Mouse (Mus musculus): ENCODE results near the gene Odf4. TPM values are rescaled to one million over a fixed set of nuclear protein-coding genes. Genes with fewer than 3 reads are reported as not detected.

Odf4 gene
- total RNA-seq (2023) = not detected in 4 replicates

GRCm38 (mm10) chr11:68926981-68927380 is at the start of gene Odf4:
Gene Odf4 (minus strand): TSS chr11:68927081.

DNA sequence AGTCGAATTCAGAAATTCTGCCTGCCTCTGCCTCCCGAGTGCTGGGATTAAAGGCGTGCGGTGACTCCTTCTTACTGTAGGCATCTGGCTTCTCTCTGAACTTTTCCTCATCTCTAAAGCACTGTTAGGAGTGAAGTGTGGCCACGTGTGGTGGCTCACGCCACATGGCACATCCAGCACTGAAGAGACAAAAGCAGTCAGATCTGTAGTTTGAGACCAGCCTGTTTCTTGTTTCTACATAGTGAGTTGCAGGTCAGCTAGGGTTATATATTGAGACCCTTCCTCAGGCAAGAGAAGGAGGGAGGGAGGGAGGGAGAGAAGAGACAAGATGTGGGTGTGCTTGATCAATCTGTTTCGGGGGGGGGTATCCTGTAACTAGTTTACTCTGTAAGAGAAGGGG is 48.2 kb upstream of the Odf4 start, which contains the start of gene Rangrf:
Gene Rangrf, minus strand, starts transcription at position 101 of the 400 bp plus-strand sequence.

GRCm38 (mm10) chr11:68967337-68968282 is 40.7 kb upstream of the Odf4 start, which contains the start of gene Slc25a35:
Gene Slc25a35 (plus strand): TSS chr11:68968131.

DNA sequence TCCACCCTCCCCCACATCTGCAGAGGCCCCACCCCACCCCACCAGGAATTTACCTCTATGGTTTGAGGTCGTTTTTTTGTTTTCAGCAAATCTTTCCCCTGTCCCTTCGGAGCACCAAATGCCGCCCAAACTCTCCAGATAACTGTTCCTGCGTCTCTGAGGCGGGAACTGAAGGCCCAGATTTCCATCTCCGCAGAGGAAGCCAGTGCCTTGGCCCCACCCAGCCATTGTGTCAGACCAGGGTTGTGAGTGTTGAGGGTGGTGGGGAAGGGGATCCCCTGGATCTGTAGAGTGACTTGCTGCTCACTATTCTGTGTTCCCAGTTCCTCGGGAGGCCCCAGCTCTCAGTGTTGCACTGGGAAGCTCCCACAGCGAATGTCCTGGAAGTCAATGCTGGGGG is 30.4 kb upstream of the Odf4 start, which contains the start of gene Arhgef15:
Gene Arhgef15, minus strand, starts transcription at position 173 of the 400 bp plus-strand sequence.

DNA sequence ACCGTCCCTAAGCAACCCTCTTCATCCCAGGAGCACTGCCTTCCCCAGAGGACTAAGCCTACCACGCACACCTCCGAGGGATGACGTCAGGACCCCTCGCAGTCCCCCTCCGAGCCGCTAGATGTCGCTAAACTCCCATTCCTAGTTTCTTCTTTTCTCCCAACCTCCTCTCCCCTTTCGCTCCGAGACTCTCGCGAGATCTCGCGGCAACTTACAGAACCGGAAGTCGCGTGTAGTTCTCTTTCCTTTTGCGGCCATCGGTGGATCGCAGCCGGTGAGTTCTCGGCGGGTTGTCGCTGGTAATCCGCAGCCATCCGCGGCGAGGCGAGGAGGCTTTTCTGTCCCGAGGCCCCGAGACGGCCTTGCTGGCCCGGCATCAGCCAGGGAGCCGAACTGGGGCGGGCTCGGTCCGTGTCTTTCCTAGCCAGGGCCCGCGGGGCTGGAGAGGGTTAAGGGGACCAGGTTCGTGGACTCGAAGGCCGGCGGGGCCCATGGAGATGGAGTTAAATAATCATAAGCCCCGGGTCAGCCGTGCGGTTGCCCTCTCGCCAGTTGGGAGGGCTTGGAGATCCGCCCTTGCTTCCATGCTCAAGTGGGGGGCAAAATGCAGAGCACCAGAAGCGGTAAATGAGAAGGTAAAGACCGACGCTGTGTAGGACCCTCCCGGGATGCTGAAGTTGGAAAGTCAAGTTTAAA is 25.4 kb downstream of the Odf4 start, which contains the start of gene Rpl26:
Gene Rpl26, plus strand, starts transcription at position 233 of the 696 bp plus-strand sequence.

DNA sequence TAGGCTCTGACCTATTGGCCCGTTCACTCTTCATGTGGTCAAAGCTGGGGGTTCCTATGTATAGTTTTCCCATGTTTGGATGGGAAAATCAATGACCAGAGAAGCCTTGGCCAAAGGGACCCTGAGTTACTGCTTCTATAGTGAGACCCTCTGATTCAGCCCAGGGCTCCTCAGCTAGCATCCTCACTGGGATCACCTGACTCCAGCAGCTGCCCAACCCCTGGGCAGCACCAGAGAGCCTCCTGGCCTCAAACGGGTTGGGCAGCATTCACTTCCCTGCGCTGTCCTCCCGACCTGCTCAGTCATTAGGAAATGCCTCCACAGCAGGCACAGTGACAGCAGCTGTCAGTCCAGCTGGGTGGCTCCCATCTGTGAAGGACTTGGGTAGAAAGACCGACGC is 38.6 kb downstream of the Odf4 start, which contains the start of gene Rnf222:
Gene Rnf222, plus strand, starts transcription at position 301 of the 400 bp plus-strand sequence.

Other genes with a start within 250 kb of the Odf4 start
- gene Myh10, start 235.5 kb downstream of the Odf4 start, total RNA-seq (2023) = 0.28 to 0.88 TPM (median 0.51 TPM) in 4 replicates
- 70.9 to 74.4 TPM (median 72.4 TPM) in 4 replicates for gene Ndel1, start 55.2 kb downstream of the Odf4 start, total RNA-seq (2023)
- gene Rnf222, start 38.5 kb downstream of the Odf4 start, total RNA-seq (2023) = not detected in 4 replicates
- gene Rpl26, start 25.5 kb downstream of the Odf4 start, total RNA-seq (2023) = 2,247 to 2,456 TPM (median 2,364 TPM) in 4 replicates
- not detected in 4 replicates for gene Arhgef15, start 30.4 kb upstream of the Odf4 start, total RNA-seq (2023)
- 2.0 to 2.9 TPM (median 2.5 TPM) in 4 replicates for gene Slc25a35, start 41.0 kb upstream of the Odf4 start, total RNA-seq (2023)
- gene Rangrf, start 48.1 kb upstream of the Odf4 start, total RNA-seq (2023) = 5.4 to 8.6 TPM (median 6.4 TPM) in 4 replicates
- 25.7 to 31.7 TPM (median 28.4 TPM) in 4 replicates for gene Pfas, start 81.4 kb upstream of the Odf4 start, total RNA-seq (2023)
- 26.3 to 45.3 TPM (median 38.3 TPM) in 4 replicates for gene Ctc1, start 88.8 kb upstream of the Odf4 start, total RNA-seq (2023)
- 5.3 to 6.2 TPM (median 5.8 TPM) in 4 replicates for gene Aurkb, start 118.6 kb upstream of the Odf4 start, total RNA-seq (2023)
- 18.1 to 20.5 TPM (median 19.0 TPM) in 4 replicates for gene Borcs6, start 132.6 kb upstream of the Odf4 start, total RNA-seq (2023)
- 1.2 to 6.0 TPM (median 4.0 TPM) in 4 replicates for gene Tmem107, start 143.7 kb upstream of the Odf4 start, total RNA-seq (2023)
- 445 to 472 TPM (median 459 TPM) in 4 replicates for gene Vamp2, start 161.4 kb upstream of the Odf4 start, total RNA-seq (2023)
- gene Per1, start 168.1 kb upstream of the Odf4 start, total RNA-seq (2023) = 846 to 879 TPM (median 871 TPM) in 4 replicates
- gene Hes7, start 193.3 kb upstream of the Odf4 start, total RNA-seq (2023) = 0.42 TPM in 1 of 4 replicates, not detected in the others
- gene 9130213A22Rik, start 195.5 kb upstream of the Odf4 start, total RNA-seq (2023) = not detected in 4 replicates
- 1.5 to 3.1 TPM (median 2.2 TPM) in 4 replicates for gene Aloxe3, start 198.8 kb upstream of the Odf4 start, total RNA-seq (2023)
- gene Alox12b, start 229.9 kb upstream of the Odf4 start, total RNA-seq (2023) = not detected in 4 replicates